Mouse (Mus musculus) urinary bladder, postnatal 25 days (tissue): ENCODE results near the gene 6820408C15Rik.
"Not testable (repeated sequence)": the region's sequence is repeated elsewhere in the genome, so short reads cannot be mapped to it uniquely, and the experiment has no call there.

Experiments
- DNase-seq: peaks from one replicate; pipeline ENCODE4 v3.0.0; 2022; ENCODE audit warnings: low spot score

Gene 6820408C15Rik

DNA sequence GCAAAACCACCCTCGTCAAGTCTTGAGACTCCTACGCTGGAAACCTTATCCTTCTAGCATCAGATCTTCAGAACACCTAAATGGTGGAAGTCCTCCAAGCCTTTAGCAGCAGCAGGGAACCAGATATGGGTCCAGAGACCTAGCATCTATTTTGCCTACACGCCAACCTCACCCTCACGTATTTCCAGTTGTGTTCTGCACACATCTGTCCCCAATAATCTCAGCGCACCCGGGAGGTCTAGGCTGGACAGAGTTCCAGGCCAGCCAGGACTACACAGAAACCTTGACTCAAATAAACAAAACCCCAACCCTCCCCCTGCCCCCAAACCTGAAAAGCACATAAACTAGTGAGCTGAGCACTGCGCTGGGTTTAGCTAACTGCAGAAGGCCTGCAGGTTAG is 3.9 kb upstream of the 6820408C15Rik start:
- no peak for DNase-seq

DNA sequence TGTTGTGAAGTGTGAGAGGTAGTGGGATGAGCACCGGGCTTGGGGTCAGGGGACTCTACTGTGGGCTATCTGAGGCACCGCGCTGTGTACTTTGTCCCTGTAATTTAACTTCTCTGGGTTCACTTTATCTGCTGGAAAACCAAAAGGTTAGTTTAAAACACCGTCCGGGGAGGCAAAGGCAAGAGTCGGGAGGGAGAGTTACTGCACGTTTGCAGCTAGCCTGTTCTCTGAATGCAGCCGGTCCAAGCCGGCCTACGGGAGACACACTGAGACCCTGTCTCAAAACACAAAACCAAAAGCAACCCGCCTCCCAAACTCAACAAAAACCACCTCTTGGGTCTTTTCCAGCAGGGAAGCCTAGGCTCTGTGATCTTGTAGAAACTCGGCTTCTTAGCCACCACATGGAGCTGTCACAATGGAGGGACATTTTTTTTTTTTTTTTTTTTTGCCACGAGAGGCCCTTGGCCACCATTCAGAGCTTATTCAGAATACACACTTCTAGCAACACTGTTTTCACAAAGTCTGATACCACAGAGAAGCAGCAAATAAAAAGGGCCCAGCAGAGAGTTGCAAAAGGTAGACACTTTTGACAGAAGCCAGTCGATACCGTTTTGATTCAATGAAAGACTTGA is 2.7 kb upstream of the 6820408C15Rik start:
- no peak for DNase-seq

DNA sequence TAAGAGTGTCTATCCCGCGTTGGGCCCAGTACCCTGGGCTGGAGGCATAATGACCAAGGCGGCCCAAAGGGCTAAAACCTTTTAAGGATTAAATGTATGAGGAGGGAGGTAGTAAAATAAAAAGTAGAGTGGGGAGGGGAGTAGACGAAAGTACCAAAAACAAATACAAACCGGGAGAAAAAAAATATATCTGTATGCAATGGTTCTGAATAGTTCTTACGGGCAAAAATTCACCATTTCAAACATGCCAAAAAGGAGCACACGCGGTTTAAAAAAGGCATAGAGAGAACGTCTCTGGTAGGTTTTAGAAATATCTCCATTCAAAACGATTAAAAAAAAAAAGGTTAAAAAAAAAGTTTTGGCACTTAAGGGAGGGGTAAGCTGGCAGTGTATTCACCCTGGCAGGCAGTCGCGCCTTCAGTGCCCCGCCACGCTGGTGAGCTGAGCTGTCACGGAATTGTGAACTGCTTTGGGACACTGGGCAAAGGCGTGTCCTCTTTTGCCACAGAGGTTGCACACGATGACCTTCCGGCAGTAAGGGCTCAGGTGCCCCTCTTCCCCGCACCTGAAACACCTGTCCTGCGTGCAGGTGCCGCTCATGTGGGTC is 2.1 kb upstream of the 6820408C15Rik start:
- DNase-seq = no peak

DNA sequence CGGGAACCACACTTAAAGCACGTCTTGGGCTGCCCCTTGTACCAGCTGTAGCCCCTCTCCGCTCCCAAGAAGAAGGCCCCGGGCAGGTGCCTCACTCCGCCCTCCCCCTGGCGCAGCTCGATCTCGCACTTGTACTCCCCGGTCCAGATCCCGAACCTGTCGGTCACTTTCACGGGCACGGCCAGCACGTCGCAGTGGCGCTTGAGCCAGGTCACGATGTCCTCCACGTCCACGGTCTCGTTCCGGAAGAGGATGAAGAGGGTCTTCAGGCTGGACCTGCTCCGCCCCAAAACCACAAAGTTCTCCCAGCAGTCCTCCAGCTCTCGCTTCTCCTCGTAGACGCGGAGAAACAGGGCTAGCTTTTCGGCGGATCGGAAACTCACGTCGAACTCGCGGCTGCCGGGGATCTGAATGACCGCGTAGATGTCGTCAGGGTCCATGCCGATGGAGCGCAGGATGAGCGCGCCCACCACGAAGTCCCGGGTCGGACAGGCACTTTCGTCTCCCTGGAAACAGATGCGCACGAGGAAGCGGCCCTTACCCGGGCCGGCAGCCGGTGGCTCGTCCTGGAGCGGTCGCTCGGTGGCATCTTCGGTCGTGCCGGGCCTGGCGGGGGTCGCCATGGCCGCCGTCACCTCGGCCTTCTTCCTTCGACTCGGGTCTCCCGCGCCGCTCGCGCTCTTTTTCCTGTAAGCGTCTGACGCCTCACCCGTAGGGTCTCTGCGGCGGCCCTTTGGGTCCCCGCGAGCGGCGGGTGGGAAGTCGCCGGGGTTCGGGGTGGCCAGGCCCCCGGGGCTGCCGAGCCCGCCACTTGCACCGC is 1.4 kb upstream of the 6820408C15Rik start:
- peak; percentile 30 for DNase-seq

DNA sequence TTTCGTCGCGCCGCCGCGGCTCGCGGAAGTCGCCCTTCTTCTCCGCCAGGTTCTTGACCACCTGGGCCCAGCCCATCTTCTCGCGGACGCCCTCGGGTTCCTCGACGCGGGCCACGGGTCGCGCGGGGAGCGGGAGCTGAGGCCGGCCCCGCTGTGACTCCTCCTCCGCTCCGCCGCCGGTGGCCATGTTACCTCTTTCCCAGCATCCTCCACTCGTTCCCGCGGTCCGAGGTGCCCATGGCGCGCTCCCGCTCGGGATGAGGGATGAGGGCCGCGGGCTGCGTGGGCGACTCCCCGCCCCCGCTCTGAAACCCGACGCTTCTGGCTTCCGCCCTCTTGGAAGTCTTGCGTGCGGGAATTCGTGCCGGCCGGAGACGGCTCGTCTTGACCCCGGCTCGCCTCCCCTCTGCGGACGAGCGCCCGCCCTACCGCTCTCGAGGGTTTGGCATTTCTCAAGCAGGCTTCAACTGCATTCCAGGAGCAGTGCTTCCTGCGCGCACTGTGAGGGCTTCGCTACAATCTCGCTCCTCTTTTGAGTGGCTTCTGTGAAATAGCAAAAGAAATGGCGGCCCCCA is 709 bp upstream of the 6820408C15Rik start, which contains the start of gene Zcchc3:
Gene Zcchc3, minus strand, starts transcription at position 437 of the 575 bp plus-strand sequence.
- peak; percentile 76 for DNase-seq

DNA sequence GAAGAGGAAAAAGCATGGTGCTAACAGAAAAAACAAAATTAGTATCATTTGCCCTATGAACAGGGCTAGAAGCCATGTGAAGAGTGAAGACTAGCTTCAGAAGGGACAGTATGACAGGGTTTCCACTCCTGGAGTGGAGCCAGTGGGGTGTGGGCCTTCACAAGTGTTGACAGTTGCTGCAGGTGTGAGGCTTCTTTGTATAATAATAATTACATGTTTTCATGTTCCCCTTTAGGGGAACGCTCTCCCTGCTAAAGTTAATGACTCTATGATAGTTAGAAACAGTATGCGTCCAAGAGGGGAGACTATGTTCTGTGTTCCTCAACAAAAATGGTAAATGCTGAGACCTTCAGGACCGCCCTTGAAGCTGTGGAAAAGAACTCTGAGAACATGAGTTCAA is 399 bp downstream of the 6820408C15Rik start:
- DNase-seq = no peak

DNA sequence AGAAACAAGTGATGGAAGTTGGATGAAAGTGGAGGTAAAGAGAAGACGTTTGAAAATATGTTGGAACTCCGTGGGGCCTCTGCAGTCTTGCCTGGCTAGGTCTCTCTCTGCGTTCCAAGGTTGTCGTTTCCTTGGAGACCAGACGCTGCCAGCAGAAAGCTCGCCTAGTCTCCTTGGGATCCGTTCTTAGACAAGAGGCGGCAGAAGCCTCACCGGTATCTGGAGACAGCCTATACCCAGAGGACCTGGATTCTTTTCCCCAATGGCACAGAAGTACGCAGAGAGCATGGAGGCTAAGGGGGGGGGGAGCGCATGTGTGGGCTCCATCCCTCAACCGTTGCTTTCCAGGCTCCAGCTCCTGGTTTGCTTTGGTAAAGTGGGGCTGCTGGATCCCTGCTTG is 12.1 kb downstream of the 6820408C15Rik start:
- DNase-seq = no peak

DNA sequence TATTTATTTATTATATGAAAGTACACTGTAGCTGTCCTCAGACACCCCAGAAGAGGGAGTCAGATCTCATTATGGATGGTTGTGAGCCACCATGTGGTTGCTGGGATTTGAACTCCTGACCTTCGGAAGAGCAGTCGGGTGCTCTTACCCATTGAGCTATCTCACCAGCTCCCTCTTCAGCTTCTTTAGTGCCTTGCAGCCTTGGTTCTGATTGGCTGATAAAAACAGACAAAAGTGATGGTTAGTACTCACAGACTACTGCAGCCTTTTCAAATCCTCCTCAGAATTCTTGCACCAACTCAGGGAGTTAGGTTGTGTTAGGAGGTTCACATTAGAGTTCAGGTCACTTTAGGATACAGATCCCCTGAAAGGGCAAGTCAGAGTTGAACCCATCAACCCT is 13.1 kb downstream of the 6820408C15Rik start:
- not testable (repeated sequence) for DNase-seq

DNA sequence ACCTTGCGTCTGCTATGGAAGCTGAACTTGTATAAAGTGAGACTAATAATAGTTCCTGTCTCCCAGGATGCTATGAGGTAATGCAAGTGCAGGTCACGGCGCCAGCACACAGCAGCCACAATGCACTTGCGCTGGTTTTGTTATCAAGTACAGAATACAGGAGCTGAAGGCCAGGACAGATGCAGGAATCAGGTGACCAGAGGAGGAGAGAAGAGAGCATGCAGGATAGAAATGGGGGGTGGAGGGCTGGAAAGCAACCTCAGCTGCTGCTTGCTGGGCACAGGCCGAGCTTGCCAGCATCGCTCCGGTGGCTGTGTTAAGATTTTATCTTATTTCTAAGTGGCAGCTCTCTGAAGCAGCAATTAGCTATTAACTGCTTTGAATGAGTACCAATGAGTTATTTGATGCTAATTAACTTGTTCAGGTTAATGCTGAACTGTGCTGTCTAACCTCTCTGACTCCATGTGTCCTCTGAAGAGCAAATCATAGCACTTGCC is 21.1 kb downstream of the 6820408C15Rik start:
- DNase-seq = no peak

DNA sequence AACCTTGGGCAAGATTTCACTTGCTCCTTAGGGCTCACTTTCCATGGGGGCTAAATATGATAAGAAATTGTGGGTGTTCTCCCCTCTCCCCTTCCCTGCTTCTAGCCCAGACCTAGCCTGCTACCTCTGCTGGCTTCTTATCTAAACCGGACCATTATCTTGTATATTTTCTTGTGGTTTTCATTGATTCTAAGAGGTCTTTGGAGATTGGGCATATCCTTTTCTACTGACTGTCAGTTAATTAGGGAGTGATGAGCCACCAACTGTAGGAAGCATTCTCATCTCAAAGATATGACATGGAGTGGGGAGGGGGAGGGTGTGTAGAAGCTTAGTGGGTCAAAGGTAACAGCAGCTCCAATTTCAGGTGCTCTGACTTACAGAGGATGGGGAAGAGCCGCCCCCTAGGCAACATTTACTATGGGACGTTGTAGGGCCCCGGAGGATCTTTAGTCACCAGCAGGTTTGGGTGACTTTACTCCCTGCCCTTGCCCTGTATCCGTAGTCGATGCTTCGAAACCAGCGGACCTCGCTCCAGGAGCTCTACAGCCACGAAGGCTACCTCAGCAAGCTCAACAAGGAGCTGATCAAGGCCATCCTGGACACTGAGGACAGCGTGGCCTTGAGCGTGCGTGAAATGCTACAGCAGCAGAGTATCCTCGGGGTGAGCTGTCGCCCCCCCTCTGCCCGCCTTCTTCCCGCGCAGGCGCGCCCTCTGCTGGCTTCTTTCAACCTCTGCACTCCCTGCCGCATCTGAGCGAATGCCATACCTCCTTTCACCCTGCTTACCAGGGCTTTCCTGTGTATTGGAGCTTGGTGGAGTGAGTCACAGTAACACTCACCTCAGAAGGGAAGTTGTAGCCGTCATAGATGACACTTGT is 21.8 kb downstream of the 6820408C15Rik start:
- peak; percentile 89 for DNase-seq

DNA sequence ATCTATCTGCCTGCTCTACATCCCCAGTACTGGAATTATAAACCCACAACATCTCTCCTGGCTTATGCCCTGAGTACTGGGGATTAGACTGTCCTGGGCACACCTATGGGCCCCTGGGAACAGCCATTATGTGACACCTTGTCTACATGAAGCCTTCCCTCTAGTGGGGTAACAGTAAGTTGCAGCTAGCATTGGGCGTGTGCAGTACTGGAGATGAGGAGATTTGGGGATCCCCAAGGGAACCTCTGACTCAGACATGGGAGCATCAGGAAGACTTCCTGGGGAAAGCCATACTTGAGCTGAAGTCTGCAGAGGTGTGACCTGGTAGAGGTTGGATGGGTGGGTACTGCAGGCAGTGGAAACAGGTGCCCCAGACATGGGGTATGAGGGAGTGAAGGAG is 23.6 kb downstream of the 6820408C15Rik start:
- no peak for DNase-seq

DNA sequence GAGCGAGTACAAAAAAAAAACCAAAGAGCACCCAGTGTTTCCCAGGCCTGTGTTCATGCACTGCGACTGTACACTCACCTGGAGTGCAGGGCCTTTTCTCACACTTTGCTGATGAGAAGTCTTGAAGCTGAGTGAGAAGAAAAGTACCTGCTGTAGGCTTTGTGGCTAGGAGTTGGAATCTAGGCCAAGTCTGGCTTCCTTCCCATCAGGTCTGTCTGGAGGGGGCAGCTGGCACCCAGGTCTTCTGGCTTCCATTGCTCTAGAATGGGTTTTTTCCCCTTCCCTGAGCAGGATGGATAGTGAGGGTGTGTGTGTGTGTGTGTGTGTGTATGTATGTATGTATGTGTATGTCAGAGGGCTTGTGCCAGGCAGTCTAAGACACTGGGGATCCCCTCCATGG is 24.4 kb downstream of the 6820408C15Rik start:
- DNase-seq = no peak

DNA sequence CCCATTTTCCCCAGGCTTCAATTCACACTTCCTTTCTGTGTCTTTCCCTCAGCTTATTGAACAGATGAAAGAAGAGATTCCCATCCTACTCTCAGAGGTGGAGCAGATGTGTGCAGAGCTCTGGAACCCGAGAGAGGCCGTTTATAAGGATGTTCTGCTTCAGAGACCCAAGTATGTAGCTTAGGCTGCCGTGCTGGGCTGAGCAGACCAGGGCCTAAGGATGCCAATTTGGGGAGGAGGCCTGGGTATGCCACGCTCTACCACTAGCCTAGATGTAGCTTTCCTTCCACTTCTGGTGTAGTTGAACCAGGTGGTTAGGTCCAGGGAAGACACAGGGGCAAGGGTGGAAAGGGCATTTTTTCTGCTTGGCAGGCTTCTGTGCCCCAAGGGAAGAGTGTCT is 26.9 kb downstream of the 6820408C15Rik start:
- DNase-seq = no peak

DNA sequence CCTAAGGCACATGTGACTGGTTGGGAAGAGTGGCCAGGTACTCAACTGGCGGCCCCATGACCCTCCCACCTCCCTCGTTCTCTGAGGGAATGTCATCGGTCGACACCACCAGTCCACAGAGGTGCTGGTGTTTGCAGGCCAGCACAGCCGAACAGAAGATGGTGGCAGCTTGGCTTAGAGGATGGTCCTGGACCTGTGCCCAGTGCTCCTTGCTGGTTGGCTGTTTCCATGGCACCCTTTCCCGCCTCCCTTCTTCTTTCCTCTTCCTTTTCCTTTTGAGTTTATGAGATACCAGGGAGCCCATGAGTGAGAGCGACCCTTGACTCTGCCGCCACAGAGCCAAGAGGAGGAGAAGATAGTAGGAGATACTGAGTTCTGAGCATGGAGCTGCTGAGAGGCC is 27.9 kb downstream of the 6820408C15Rik start:
- DNase-seq = no peak

DNA sequence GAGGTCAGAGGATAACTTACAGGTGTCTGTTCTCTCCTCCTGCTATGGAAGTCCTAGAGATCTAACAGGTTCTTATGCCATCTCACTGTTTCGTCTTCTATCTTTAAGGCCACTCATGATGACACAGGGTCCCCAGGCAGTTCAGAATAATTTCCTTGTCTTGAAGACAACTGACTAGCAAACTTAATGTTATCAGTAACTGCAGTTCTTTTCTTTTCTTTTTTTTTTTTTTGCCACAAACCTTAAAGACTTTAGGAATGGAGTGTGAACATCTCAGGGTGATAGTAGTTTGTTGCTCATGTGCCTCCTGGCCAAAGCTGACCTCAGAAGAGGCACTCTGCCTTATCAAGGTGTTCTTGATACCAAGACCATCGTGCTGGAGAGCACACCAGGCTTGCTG is 31.3 kb downstream of the 6820408C15Rik start:
- DNase-seq = no peak

DNA sequence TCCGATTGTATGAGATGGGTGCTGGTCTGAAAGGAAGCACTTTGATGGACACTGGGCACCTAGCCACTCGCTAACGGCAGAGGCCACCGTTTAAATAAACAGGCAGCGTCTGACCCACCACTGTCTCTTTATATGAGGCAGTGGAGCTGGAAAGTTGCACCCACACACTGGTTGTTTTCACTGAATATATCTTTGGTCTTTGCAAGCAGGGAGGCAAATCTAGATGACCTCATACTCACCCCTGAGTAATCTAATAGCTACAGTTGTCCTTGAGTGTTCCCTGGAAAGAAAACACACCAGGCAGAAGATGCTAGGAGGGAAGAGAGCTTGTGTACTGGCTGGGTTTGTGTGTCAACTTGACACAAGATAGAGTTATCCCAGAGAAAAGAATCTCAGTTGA is 32.1 kb downstream of the 6820408C15Rik start:
- no peak for DNase-seq

DNA sequence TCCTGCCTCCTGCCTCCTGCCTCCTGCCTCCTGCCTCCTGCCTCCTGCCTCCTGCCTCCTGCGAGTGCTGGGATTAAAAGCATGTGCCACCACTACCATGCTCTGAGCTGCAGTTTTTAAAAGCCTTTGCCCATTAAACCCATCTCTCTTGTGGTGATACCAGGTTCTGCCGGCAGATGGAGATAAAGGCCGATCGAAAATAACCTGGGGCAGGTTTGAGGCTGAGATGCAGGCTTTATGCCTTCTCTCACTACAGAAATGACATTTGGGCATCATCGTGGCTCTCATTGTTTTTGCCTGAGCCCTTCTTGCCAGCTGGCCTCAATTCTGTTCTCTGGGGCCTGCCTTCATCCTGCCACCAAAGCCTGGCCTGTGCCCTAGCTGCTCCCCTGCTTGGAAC is 34.9 kb downstream of the 6820408C15Rik start:
- DNase-seq = peak; percentile 37

DNA sequence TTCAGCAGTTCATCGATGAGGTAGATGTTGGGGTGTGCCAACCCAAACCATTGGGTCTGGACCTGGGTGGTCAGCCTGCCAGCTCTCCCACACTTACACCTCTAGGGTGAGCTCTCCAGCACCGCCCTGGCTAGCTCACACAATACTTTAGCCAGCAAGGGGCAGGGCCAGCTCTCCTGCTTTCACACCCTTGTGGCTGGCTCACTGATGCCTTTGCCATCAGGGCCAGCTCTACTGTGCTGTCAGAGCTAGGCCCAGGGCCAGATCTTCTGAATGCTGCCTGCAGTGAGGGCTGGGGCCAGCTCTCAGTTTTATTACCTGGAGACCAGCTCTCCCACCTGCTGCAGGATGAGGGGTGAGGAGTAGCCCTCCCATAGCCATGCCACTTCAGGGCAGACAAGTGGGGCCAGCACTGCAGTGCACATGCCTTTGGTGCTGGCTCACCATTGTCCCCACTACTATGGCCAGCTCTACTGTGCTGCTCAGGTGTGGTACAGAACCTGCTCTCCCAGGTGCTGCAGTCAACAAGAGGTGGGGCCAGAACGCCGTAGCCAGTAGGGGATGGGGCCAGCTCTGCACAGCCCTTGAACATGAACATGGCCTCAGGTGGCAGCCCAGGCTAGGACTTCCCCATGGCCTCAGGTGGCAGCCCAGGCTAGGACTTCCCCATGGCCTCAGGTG is 36.9 kb downstream of the 6820408C15Rik start:
- no peak for DNase-seq

DNA sequence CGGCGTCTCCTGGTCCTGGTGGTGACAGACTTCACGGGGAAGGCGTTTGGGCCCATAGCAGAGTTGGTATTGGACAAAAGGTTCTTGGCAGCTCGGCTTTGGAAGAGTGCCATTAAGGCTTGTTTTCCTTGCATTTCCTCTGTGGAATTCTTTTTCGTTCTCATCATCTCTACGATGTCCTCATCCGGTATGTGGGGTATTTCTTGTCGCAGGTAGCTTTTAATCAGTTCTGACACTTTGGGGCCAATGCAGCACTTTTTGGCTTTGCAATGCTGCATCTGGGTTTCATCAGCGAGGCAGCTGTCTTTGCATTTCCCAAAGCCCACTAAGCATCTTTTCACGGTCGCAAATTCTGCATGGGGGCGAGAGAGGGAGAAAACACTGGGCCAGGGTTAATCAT is 43.9 kb downstream of the 6820408C15Rik start:
- no peak for DNase-seq

DNA sequence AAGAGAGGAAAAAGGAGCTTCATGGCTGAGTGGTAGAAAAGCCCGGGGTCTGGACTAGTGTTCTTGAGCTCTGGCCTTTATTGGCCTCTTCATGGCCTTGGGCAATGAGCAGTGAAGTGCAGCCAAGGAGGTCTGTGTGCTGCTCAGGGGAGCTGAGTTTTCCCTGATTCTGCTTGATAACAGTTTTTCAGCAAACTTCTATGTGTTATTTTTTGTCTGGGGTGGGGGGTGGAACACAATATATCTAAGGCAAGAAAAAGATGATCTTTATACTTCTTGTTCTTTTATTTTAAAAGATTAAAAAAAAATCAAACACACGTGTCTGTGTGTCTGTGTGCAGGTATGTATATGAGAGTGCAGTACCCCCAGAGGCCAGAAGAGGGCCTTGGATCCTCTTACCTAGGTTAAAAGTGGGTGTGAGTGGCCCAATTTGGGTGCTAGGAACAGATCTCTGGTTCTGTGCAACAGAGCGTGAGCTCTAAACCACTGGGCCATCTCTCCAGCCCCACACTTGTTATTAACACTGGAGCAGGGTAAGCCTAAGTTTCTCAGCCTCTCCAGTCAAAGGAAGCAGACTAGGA is 49.3 kb downstream of the 6820408C15Rik start, which contains the start of gene Defb23:
Gene Defb23, minus strand, starts transcription at position 51 of the 581 bp plus-strand sequence.
- no peak for DNase-seq

DNA sequence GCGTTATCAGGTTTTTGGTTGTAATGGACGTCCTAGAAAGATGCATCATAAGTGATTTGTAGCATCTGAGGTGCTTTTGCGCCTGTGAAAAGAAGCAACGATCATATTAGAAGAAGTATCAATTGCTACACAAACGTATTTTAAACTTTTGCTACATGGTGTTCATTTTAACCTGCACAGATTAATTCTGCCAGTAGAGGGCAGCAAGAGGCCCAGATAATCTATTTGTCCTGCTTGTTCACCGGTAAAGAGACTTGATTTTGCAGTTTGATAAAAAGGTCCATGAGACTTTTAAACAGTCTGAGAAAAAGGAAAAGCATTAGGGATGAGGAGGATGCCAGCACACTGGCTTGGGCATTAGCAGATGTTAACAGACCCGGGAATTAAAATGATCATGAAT is 55.6 kb downstream of the 6820408C15Rik start:
- peak; percentile 23 for DNase-seq
